Mouse (Mus musculus): ENCODE data around the gene Irf8. TPM values are rescaled to one million over a fixed set of nuclear protein-coding genes. Genes with fewer than 3 reads are reported as not detected.

The Irf8 gene
- polyA plus RNA-seq, 1 experiment from 2014 or later: 19.1 TPM

- Histone ChIP-seq H3K36me3 (ENCODE audit: control insufficient read depth, insufficient read depth, low read length) (no peaks in the 10 kb centered on the region), H3K27ac (ENCODE audit: low read length) (no peak overlapping the region), H3K27me3 (ENCODE audit: control insufficient read depth, insufficient read depth, low read depth, low read length) (no peaks in the 10 kb centered on the region; the same call in 1 of the 2 replicates), H3K4me2 (ENCODE audit: low read depth, low read length) (no peak overlapping the region), H3K9me3 (ENCODE audit: control insufficient read depth, low read length) (no peaks in the 10 kb centered on the region), H3K4me1 (replicated peaks; ENCODE audit: control insufficient read depth, insufficient read depth, low read length) (peaks cover 2% of the 10 kb centered on the region; the same call in 1 of the 2 replicates), H3K4me3 (ENCODE audit: low read length) (no peak overlapping the region), H3K9ac (ENCODE audit: low read length) (no peak overlapping the region)
- no peak for ATAC-seq (ENCODE audit: low read depth)
- WGBS: 29% methylated on average over 9 of the region's 9 CpGs
These were observed 7.5 kb upstream of the Irf8 start for GRCm38 (mm10) chr8:120728488-120729160.

GRCm38 (mm10) chr8:120731582-120731981 is 4.6 kb upstream of the Irf8 start:
- Histone ChIP-seq H3K9ac (ENCODE audit: low read length) (no peak overlapping the region), H3K27ac (ENCODE audit: low read length) (no peak overlapping the region), H3K9me3 (ENCODE audit: control insufficient read depth, low read length) (no peaks in the 10 kb centered on the region), H3K4me2 (ENCODE audit: low read depth, low read length) (no peak overlapping the region), H3K4me1 (replicated peaks; ENCODE audit: control insufficient read depth, insufficient read depth, low read length) (peaks cover 10% of the 10 kb centered on the region; the same call in 1 of the 2 replicates), H3K36me3 (ENCODE audit: control insufficient read depth, insufficient read depth, low read length) (no peaks in the 10 kb centered on the region), H3K27me3 (ENCODE audit: control insufficient read depth, insufficient read depth, low read depth, low read length) (peaks cover 10% of the 10 kb centered on the region), H3K4me3 (ENCODE audit: low read length) (no peak overlapping the region)
- 47% methylated on average over 14 of the region's 14 CpGs for WGBS
- no peak for ATAC-seq (ENCODE audit: low read depth)

- no peak overlapping the region for H3K9ac ChIP-seq (ENCODE audit: low read length)
- no peaks in the 10 kb centered on the region for H3K9me3 ChIP-seq (ENCODE audit: control insufficient read depth, low read length)
- H3K4me2 ChIP-seq (ENCODE audit: low read depth, low read length): no peak overlapping the region
- 61% methylated on average over 5 of the region's 6 CpGs for WGBS
- H3K4me3 ChIP-seq (ENCODE audit: low read length): no peak overlapping the region
- no peak for ATAC-seq (ENCODE audit: low read depth)
- H3K27ac ChIP-seq (ENCODE audit: low read length): no peak overlapping the region
- H3K4me1 ChIP-seq (replicated peaks; ENCODE audit: control insufficient read depth, insufficient read depth, low read length): peaks cover 11% of the 10 kb centered on the region; the same call in 1 of the 2 replicates
- peaks cover 10% of the 10 kb centered on the region for H3K27me3 ChIP-seq (ENCODE audit: control insufficient read depth, insufficient read depth, low read depth, low read length)
- no peaks in the 10 kb centered on the region for H3K36me3 ChIP-seq (ENCODE audit: control insufficient read depth, insufficient read depth, low read length)
These were observed 4.1 kb upstream of the Irf8 start for GRCm38 (mm10) chr8:120732068-120732467.

GRCm38 (mm10) chr8:120736486-120736885 is 328 bp downstream of the Irf8 start:
- Histone ChIP-seq H3K4me2 (ENCODE audit: low read depth, low read length) (peak overlapping the region; percentile 74), H3K27ac (ENCODE audit: low read length) (no peak overlapping the region), H3K4me3 (ENCODE audit: low read length) (peak overlapping the region; percentile 46), H3K4me1 (replicated peaks; ENCODE audit: control insufficient read depth, insufficient read depth, low read length) (peaks cover 11% of the 10 kb centered on the region; the same call in 1 of the 2 replicates), H3K36me3 (ENCODE audit: control insufficient read depth, insufficient read depth, low read length) (no peaks in the 10 kb centered on the region), H3K9me3 (ENCODE audit: control insufficient read depth, low read length) (no peaks in the 10 kb centered on the region), H3K9ac (ENCODE audit: low read length) (peak overlapping the region; percentile 52), H3K27me3 (ENCODE audit: control insufficient read depth, insufficient read depth, low read depth, low read length) (peaks cover 19% of the 10 kb centered on the region)
- peak; percentile 64 for ATAC-seq (ENCODE audit: low read depth)
- WGBS: under 1% methylated on average over 11 of the region's 11 CpGs

- H3K36me3 ChIP-seq (ENCODE audit: control insufficient read depth, insufficient read depth, low read length): no peaks in the 10 kb centered on the region
- peak overlapping the region; percentile 46 for H3K4me3 ChIP-seq (ENCODE audit: low read length)
- no peak for ATAC-seq (ENCODE audit: low read depth)
- peak overlapping the region; percentile 74 for H3K4me2 ChIP-seq (ENCODE audit: low read depth, low read length)
- no peak overlapping the region for H3K27ac ChIP-seq (ENCODE audit: low read length)
- no peaks in the 10 kb centered on the region for H3K9me3 ChIP-seq (ENCODE audit: control insufficient read depth, low read length)
- H3K27me3 ChIP-seq (ENCODE audit: control insufficient read depth, insufficient read depth, low read depth, low read length): peaks cover 19% of the 10 kb centered on the region
- H3K4me1 ChIP-seq (replicated peaks; ENCODE audit: control insufficient read depth, insufficient read depth, low read length): peaks cover 13% of the 10 kb centered on the region; the same call in 1 of the 2 replicates
- no peak overlapping the region for H3K9ac ChIP-seq (ENCODE audit: low read length)
- 54% methylated on average over 7 of the region's 7 CpGs for WGBS
These were observed 1.0 kb downstream of the Irf8 start for GRCm38 (mm10) chr8:120737166-120737565.

GRCm38 (mm10) chr8:120738771-120739170 is 2.6 kb downstream of the Irf8 start:
- Histone ChIP-seq H3K4me2 (ENCODE audit: low read depth, low read length) (no peak overlapping the region), H3K4me1 (replicated peaks; ENCODE audit: control insufficient read depth, insufficient read depth, low read length) (peaks cover 25% of the 10 kb centered on the region), H3K9me3 (ENCODE audit: control insufficient read depth, low read length) (no peaks in the 10 kb centered on the region), H3K27me3 (ENCODE audit: control insufficient read depth, insufficient read depth, low read depth, low read length) (peaks cover 19% of the 10 kb centered on the region), H3K27ac (ENCODE audit: low read length) (no peak overlapping the region), H3K9ac (ENCODE audit: low read length) (no peak overlapping the region), H3K4me3 (ENCODE audit: low read length) (no peak overlapping the region), H3K36me3 (ENCODE audit: control insufficient read depth, insufficient read depth, low read length) (no peaks in the 10 kb centered on the region)
- WGBS: 70% methylated on average over 4 of the region's 4 CpGs
- no peak for ATAC-seq (ENCODE audit: low read depth)

- 51% methylated on average over 15 of the region's 15 CpGs for WGBS
- H3K36me3 ChIP-seq (ENCODE audit: control insufficient read depth, insufficient read depth, low read length): no peaks in the 10 kb centered on the region
- ATAC-seq (ENCODE audit: low read depth): no peak
- H3K4me2 ChIP-seq (ENCODE audit: low read depth, low read length): no peak overlapping the region
- no peak overlapping the region for H3K9ac ChIP-seq (ENCODE audit: low read length)
- peaks cover 16% of the 10 kb centered on the region for H3K27me3 ChIP-seq (ENCODE audit: control insufficient read depth, insufficient read depth, low read depth, low read length)
- no peaks in the 10 kb centered on the region for H3K9me3 ChIP-seq (ENCODE audit: control insufficient read depth, low read length)
- no peak overlapping the region for H3K27ac ChIP-seq (ENCODE audit: low read length)
- H3K4me3 ChIP-seq (ENCODE audit: low read length): no peak overlapping the region
- H3K4me1 ChIP-seq (replicated peaks; ENCODE audit: control insufficient read depth, insufficient read depth, low read length): peaks cover 33% of the 10 kb centered on the region
These were observed 3.4 kb downstream of the Irf8 start for GRCm38 (mm10) chr8:120739526-120739925.

- no peak overlapping the region for H3K9ac ChIP-seq (ENCODE audit: low read length)
- no peak overlapping the region for H3K4me2 ChIP-seq (ENCODE audit: low read depth, low read length)
- ATAC-seq (ENCODE audit: low read depth): no peak
- peaks cover 33% of the 10 kb centered on the region for H3K4me1 ChIP-seq (replicated peaks; ENCODE audit: control insufficient read depth, insufficient read depth, low read length)
- peaks cover 8% of the 10 kb centered on the region; the same call in 1 of the 2 replicates for H3K27me3 ChIP-seq (ENCODE audit: control insufficient read depth, insufficient read depth, low read depth, low read length)
- no peaks in the 10 kb centered on the region for H3K9me3 ChIP-seq (ENCODE audit: control insufficient read depth, low read length)
- no peak overlapping the region for H3K27ac ChIP-seq (ENCODE audit: low read length)
- 56% methylated on average over 2 of the region's 2 CpGs for WGBS
- no peak overlapping the region for H3K4me3 ChIP-seq (ENCODE audit: low read length)
- H3K36me3 ChIP-seq (ENCODE audit: control insufficient read depth, insufficient read depth, low read length): no peaks in the 10 kb centered on the region
These were observed 4.4 kb downstream of the Irf8 start for GRCm38 (mm10) chr8:120740579-120740978.

- 73% methylated on average over 17 of the region's 17 CpGs for WGBS
- Histone ChIP-seq H3K36me3 (ENCODE audit: control insufficient read depth, insufficient read depth, low read length) (no peaks in the 10 kb centered on the region), H3K9ac (ENCODE audit: low read length) (no peak overlapping the region), H3K27ac (ENCODE audit: low read length) (no peak overlapping the region), H3K4me3 (ENCODE audit: low read length) (no peak overlapping the region), H3K27me3 (ENCODE audit: control insufficient read depth, insufficient read depth, low read depth, low read length) (peaks cover 8% of the 10 kb centered on the region; the same call in 1 of the 2 replicates), H3K4me1 (replicated peaks; ENCODE audit: control insufficient read depth, insufficient read depth, low read length) (peaks cover 31% of the 10 kb centered on the region), H3K4me2 (ENCODE audit: low read depth, low read length) (no peak overlapping the region), H3K9me3 (ENCODE audit: control insufficient read depth, low read length) (no peaks in the 10 kb centered on the region)
- no peak for ATAC-seq (ENCODE audit: low read depth)
These were observed 4.8 kb downstream of the Irf8 start for GRCm38 (mm10) chr8:120741001-120741400.

All from lung, embryonic 16.5 days (tissue).